Comparison of ENCODE assay signal across 9 mouse cellular contexts in the genomic region with DNA sequence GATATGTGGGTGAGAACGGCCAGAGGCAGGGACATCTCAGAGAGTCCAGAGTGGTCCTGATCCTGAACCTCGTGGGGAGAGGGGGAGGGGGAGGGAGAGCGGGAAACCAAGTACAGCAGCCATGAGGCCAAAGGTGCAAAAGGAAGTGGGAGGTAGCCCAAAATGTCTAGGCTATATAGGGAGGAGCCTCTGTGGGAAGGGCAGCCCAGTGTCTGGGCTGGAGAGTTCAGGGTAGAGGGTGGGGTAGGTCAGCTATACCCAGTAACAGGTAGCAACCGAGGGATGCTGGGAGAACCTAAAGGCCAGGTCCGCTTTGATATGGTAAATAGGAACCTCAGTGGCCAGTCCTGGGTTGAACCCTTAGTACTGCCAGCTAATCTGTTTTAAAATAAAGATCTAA. TPM values are rescaled to one million over a fixed set of nuclear protein-coding genes. Genes with fewer than 3 reads are reported as not detected.
DNase-seq lines count a peak whose midpoint lies in the region; ATAC-seq and TF ChIP-seq lines count a peak whose summit lies in the region.
"Had no signal": no experiment of that assay in that cellular context is flagged by ENCODE, and none has a peak within 500 bp of the region (broad histone marks: within the 10 kb centered on the region; RNA-seq: fewer than 3 reads in every experiment).

No protein-coding gene starts in this region.

- H3K4me3 ChIP-seq in intestine, embryonic 15.5 days (replicated peaks): no peak overlapping the region
- H3K4me3 ChIP-seq in intestine, postnatal 0 days (ENCODE audit: low read depth, low read length): no peak overlapping the region
- H3K4me3 ChIP-seq in forebrain, embryonic 11.5 days (ENCODE audit: low read depth, low read length): no peak overlapping the region
- no peak overlapping the region for H3K4me3 ChIP-seq in midbrain, embryonic 12.5 days

- no peak for TF ChIP-seq CTCF in intestine, postnatal 0 days (IDR thresholded peaks at IDR 0.05; ENCODE audit: low read depth)

- H3K4me2 ChIP-seq in intestine, embryonic 15.5 days (replicated peaks): peak overlapping the region; percentile 85; the same call in 1 of the 2 replicates
- H3K4me2 ChIP-seq in intestine, postnatal 0 days (replicated peaks; ENCODE audit: low read depth): no peak overlapping the region
- H3K4me2 ChIP-seq in forebrain, embryonic 11.5 days (ENCODE audit: low read depth, low read length, severe bottlenecking): peak overlapping the region; percentile 76; the same call in 1 of the 2 replicates
- H3K4me2 ChIP-seq in midbrain, embryonic 12.5 days (replicated peaks): peak overlapping the region; percentile 80

- DNase-seq in R1 (ENCODE audit: low read depth, low spot score): peak; percentile 16
- no peak for DNase-seq in forebrain, embryonic 11.5 days (ENCODE audit: low spot score)
- no peak for DNase-seq in embryo, embryonic 11 days
- no peak for DNase-seq in right cerebral cortex, postnatal 36 days (ENCODE audit: low spot score in 2 of 2)

- no peaks in the 10 kb centered on the region for H3K9me3 ChIP-seq in intestine, embryonic 15.5 days
- no peaks in the 10 kb centered on the region for H3K9me3 ChIP-seq in intestine, postnatal 0 days (ENCODE audit: control insufficient read depth)
- no peaks in the 10 kb centered on the region for H3K9me3 ChIP-seq in forebrain, embryonic 11.5 days (ENCODE audit: control insufficient read depth, low read length)
- H3K9me3 ChIP-seq in midbrain, embryonic 12.5 days: no peaks in the 10 kb centered on the region

- peaks cover 21% of the 10 kb centered on the region for H3K27me3 ChIP-seq in intestine, embryonic 15.5 days (replicated peaks)
- peaks cover 25% of the 10 kb centered on the region for H3K27me3 ChIP-seq in intestine, postnatal 0 days (replicated peaks; ENCODE audit: control insufficient read depth, insufficient read depth, low read length)
- H3K27me3 ChIP-seq in forebrain, embryonic 11.5 days (ENCODE audit: control insufficient read depth, insufficient read depth, low read length): peaks cover 21% of the 10 kb centered on the region
- H3K27me3 ChIP-seq in midbrain, embryonic 12.5 days: peaks cover 42% of the 10 kb centered on the region

- peak; percentile 39; the same call in 1 of the 2 replicates for ATAC-seq in intestine, embryonic 15.5 days
- no peak for ATAC-seq in intestine, postnatal 0 days
- no peak for ATAC-seq in forebrain, embryonic 11.5 days (replicated peaks; ENCODE audit: low FRiP score)
- peak; percentile 47; the same call in 1 of the 2 replicates for ATAC-seq in midbrain, embryonic 12.5 days (ENCODE audit: low FRiP score, low read depth)
- ATAC-seq in CD4-positive, CD25-positive, alpha-beta regulatory T cell, adult 4 months: no peak

- H3K9ac ChIP-seq in intestine, embryonic 15.5 days: no peak overlapping the region
- no peak overlapping the region for H3K9ac ChIP-seq in intestine, postnatal 0 days (ENCODE audit: low read depth, low read length)
- no peak overlapping the region for H3K9ac ChIP-seq in forebrain, embryonic 11.5 days (ENCODE audit: low read length)
- H3K9ac ChIP-seq in midbrain, embryonic 12.5 days (replicated peaks): no peak overlapping the region

- H3K4me1 ChIP-seq in intestine, embryonic 15.5 days (replicated peaks): peaks cover 12% of the 10 kb centered on the region
- H3K4me1 ChIP-seq in intestine, postnatal 0 days (replicated peaks; ENCODE audit: control insufficient read depth, insufficient read depth, low read length): no peaks in the 10 kb centered on the region; the same call in 1 of the 2 replicates
- peaks cover 5% of the 10 kb centered on the region for H3K4me1 ChIP-seq in forebrain, embryonic 11.5 days (replicated peaks; ENCODE audit: control insufficient read depth, insufficient read depth, low read length)
- H3K4me1 ChIP-seq in midbrain, embryonic 12.5 days: peaks cover 12% of the 10 kb centered on the region

- no peaks in the 10 kb centered on the region for H3K36me3 ChIP-seq in intestine, embryonic 15.5 days
- no peaks in the 10 kb centered on the region for H3K36me3 ChIP-seq in intestine, postnatal 0 days (ENCODE audit: control insufficient read depth, insufficient read depth)
- no peaks in the 10 kb centered on the region for H3K36me3 ChIP-seq in forebrain, embryonic 11.5 days (ENCODE audit: control insufficient read depth, insufficient read depth, low read length)
- H3K36me3 ChIP-seq in midbrain, embryonic 12.5 days: no peaks in the 10 kb centered on the region

- WGBS in intestine, embryonic 15.5 days: 28% methylated on average over 5 of the region's 5 CpGs
- WGBS in intestine, postnatal 0 days: 30% methylated on average over 5 of the region's 5 CpGs
- 31% methylated on average over 5 of the region's 5 CpGs for WGBS in forebrain, embryonic 11.5 days
- 31% methylated on average over 5 of the region's 5 CpGs for WGBS in midbrain, embryonic 12.5 days

- H3K27ac ChIP-seq in intestine, embryonic 15.5 days: no peak overlapping the region
- H3K27ac ChIP-seq in intestine, postnatal 0 days (ENCODE audit: low read depth, low read length): no peak overlapping the region
- no peak overlapping the region for H3K27ac ChIP-seq in forebrain, embryonic 11.5 days (ENCODE audit: low read depth, low read length)
- H3K27ac ChIP-seq in midbrain, embryonic 12.5 days (replicated peaks): no peak overlapping the region

RNA-seq across cellular contexts. Expression of a gene that starts 23.6 kb away (rescaled TPM):
- 232 and 235 TPM in 2 replicates for polyA plus RNA-seq in intestine, embryonic 15.5 days (2015; fragmentation: Nextera tagmentation; extraction: Ambion mirVana)
- polyA plus RNA-seq in intestine, postnatal 0 days (2015; fragmentation: Nextera tagmentation; extraction: Ambion mirVana): 194 and 204 TPM in 2 replicates
- polyA plus RNA-seq in forebrain, embryonic 11.5 days (2014; fragmentation: Nextera tagmentation; extraction: Ambion mirVana): 325 and 330 TPM in 2 replicates
- polyA plus RNA-seq in midbrain, embryonic 12.5 days (2016; fragmentation: Nextera tagmentation; extraction: Ambion mirVana): 236 and 247 TPM in 2 replicates
- 10 to 100 TPM; 64.5 to 77.4 TPM for polyA plus RNA-seq in CD4-positive, CD25-positive, alpha-beta regulatory T cell, adult 4 months (2017; shearing (Covaris generic))

RNA-seq across cellular contexts. Expression of a gene that starts 29.5 kb away (rescaled TPM):
- 0.06 and 0.16 TPM in 2 replicates for polyA plus RNA-seq in intestine, embryonic 15.5 days (2015; fragmentation: Nextera tagmentation; extraction: Ambion mirVana)
- 0.16 and 0.17 TPM in 2 replicates for polyA plus RNA-seq in intestine, postnatal 0 days (2015; fragmentation: Nextera tagmentation; extraction: Ambion mirVana)
- polyA plus RNA-seq in forebrain, embryonic 11.5 days (2014; fragmentation: Nextera tagmentation; extraction: Ambion mirVana): 0.05 and 0.09 TPM in 2 replicates
- 0.17 and 0.18 TPM in 2 replicates for polyA plus RNA-seq in midbrain, embryonic 12.5 days (2016; fragmentation: Nextera tagmentation; extraction: Ambion mirVana)
- not detected for polyA plus RNA-seq in CD4-positive, CD25-positive, alpha-beta regulatory T cell, adult 4 months (2017; shearing (Covaris generic))
- polyA plus RNA-seq: large intestine, adult 2 months had no signal

RNA-seq across cellular contexts. Expression of a gene that starts 55.3 kb away (rescaled TPM):
- 184 and 192 TPM in 2 replicates for polyA plus RNA-seq in intestine, embryonic 15.5 days (2015; fragmentation: Nextera tagmentation; extraction: Ambion mirVana)
- polyA plus RNA-seq in intestine, postnatal 0 days (2015; fragmentation: Nextera tagmentation; extraction: Ambion mirVana): 105 and 111 TPM in 2 replicates
- 231 and 238 TPM in 2 replicates for polyA plus RNA-seq in forebrain, embryonic 11.5 days (2014; fragmentation: Nextera tagmentation; extraction: Ambion mirVana)
- 203 and 228 TPM in 2 replicates for polyA plus RNA-seq in midbrain, embryonic 12.5 days (2016; fragmentation: Nextera tagmentation; extraction: Ambion mirVana)
- polyA plus RNA-seq in CD4-positive, CD25-positive, alpha-beta regulatory T cell, adult 4 months (2017; shearing (Covaris generic)): 10 to 100 TPM; 88.4 to 94.6 TPM

Comparison
In these comparisons a context has a peak if more than half of its experiments do, and no peak if none do; other contexts are left out.
1. ATAC-seq: peak in intestine, embryonic 15.5 days (single experiment) and midbrain, embryonic 12.5 days (single experiment); none in intestine, postnatal 0 days (single experiment), forebrain, embryonic 11.5 days (single experiment) and CD4-positive, CD25-positive, alpha-beta regulatory T cell, adult 4 months (single experiment).